Mouse (Mus musculus) embryonic facial prominence, embryonic 15.5 days (tissue): Measurements from ENCODE around the gene Cbx5. TPM values are rescaled to one million over a fixed set of nuclear protein-coding genes. Genes with fewer than 3 reads are reported as not detected.

ENCODE experiments used
- ATAC-seq: fragments of 200-750 bp; cut with Nextera tagmentation; 2 replicates; pipeline ENCODE4 v1.8.0; 2017; ENCODE audit warnings: low read depth, moderate TSS enrichment; ENCODE audit not compliant: insufficient number of reproducible peaks, low FRiP score, low TSS enrichment
- H3K27ac ChIP-seq: fragments of 300-500 bp; sonication (generic); replicated peaks from 2 replicates; pipeline ENCODE4 v1.5.1; 2015; ENCODE audit warnings: mild to moderate bottlenecking, inconsistent platforms
- H3K27me3 ChIP-seq: fragments of 300-500 bp; sonication (generic); 2 replicates; pipeline ENCODE4 v1.6.1; 2015; ENCODE audit warnings: inconsistent platforms
- H3K36me3 ChIP-seq: fragments of 300-500 bp; sonication (generic); 2 replicates; pipeline ENCODE4 v1.6.1; 2015; ENCODE audit warnings: mild to moderate bottlenecking, inconsistent platforms
- H3K4me1 ChIP-seq: fragments of 300-500 bp; sonication (generic); 2 replicates; pipeline ENCODE4 v1.6.1; 2015; ENCODE audit warnings: inconsistent platforms
- H3K4me2 ChIP-seq: fragments of 300-500 bp; sonication (generic); replicated peaks from 2 replicates; pipeline ENCODE4 v1.6.1; 2015; ENCODE audit warnings: mild to moderate bottlenecking, inconsistent platforms
- H3K4me3 ChIP-seq: fragments of 300-500 bp; sonication (generic); replicated peaks from 2 replicates; pipeline ENCODE4 v1.5.1; 2015; ENCODE audit warnings: mild to moderate bottlenecking, inconsistent platforms
- H3K9ac ChIP-seq: fragments of 300-500 bp; sonication (generic); 2 replicates; pipeline ENCODE4 v1.6.1; 2015; ENCODE audit warnings: inconsistent platforms
- H3K9me3 ChIP-seq: fragments of 300-500 bp; sonication (generic); replicated peaks from 2 replicates; pipeline ENCODE4 v1.6.1; 2016; ENCODE audit warnings: inconsistent platforms
- WGBS: fragments of 180-500 bp; shearing (Covaris S2); methylation state at CpG from one replicate; pipeline ENCODE4 v1.1.7; 2015; 5-methylcytosine and 5-hydroxymethylcytosine counted together
- polyA plus RNA-seq: library from polyadenylated mRNA; unstranded; fragments of >200 nt; fragmentation: Nextera tagmentation; extraction: Ambion mirVana; gene quantifications from 2 replicates; pipeline ENCODE4 v1.2.1, GENCODE M21; 2015

Gene Cbx5
- polyA plus RNA-seq, 1 experiment from 2014 or later = 84.3 TPM

DNA sequence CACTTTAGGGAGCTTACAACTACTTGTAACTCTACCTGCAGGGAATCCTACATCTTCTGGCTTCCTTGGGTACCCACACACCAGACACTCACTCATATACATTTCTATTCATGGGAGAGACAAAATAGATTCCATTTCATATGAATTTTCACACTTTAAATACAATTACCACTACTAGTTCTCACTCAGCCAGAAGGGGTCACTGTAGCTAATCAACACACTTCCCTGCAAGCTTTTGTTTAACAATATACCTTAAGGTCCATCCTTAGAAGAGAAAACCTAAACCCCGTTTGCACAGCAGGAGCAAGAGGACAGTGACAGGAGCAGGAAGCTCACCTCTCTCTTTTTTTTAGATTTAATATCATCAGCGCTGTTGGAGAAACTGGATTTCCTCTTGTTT lies 34.5 kb downstream of the Cbx5 start:
- Histone ChIP-seq H3K27me3 (no peaks in the 10 kb centered on the region), H3K9me3 (no peaks in the 10 kb centered on the region), H3K9ac (no peak overlapping the region), H3K36me3 (peaks cover 49% of the 10 kb centered on the region), H3K4me3 (no peak overlapping the region), H3K4me1 (peaks cover 5% of the 10 kb centered on the region; the same call in 1 of the 2 replicates), H3K4me2 (no peak overlapping the region), H3K27ac (no peak overlapping the region)
- 61% methylated on average over 2 of the region's 2 CpGs for WGBS
- ATAC-seq = no peak

DNA sequence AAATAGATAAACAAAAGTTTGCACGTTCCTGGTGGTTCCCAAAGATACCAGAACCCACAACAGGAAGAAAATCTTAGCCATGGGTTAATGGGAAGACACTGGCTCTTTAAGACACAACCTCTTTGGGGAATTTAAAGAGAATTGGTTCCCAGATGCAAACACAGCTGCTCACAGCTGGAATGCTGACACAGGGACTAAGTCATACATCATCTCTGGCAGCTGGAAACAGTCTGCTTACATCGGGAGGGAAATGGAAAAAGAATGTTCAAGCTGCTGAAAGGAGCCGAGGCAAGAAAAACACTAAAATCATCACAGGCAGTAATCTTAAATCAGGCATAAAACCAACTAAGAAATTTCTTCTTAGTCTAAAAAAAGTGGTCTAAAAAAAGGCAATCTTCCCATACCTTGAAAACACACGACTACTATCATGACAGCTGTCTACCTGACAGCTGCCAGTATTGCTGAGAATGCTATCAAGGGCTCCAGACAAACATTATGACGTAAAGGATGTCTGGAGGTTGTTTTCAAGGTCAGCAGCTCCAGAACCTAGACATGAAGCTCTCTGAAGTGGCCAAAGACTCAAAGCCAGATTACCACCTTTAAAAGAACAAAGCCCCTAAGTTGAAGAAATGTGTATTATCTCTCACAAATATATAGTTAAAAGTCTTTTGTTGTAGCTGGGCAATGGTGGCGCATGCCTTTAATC lies 37.4 kb downstream of the Cbx5 start:
- Histone ChIP-seq H3K36me3 (peaks cover 59% of the 10 kb centered on the region), H3K9ac (no peak overlapping the region), H3K27me3 (no peaks in the 10 kb centered on the region), H3K27ac (peak overlapping the region; percentile 65; the same call in 1 of the 2 replicates), H3K4me2 (no peak overlapping the region), H3K9me3 (no peaks in the 10 kb centered on the region), H3K4me3 (no peak overlapping the region), H3K4me1 (peaks cover 5% of the 10 kb centered on the region; the same call in 1 of the 2 replicates)
- peak; percentile 65; the same call in 1 of the 2 replicates for ATAC-seq
- 41% methylated on average over 6 of the region's 6 CpGs for WGBS

DNA sequence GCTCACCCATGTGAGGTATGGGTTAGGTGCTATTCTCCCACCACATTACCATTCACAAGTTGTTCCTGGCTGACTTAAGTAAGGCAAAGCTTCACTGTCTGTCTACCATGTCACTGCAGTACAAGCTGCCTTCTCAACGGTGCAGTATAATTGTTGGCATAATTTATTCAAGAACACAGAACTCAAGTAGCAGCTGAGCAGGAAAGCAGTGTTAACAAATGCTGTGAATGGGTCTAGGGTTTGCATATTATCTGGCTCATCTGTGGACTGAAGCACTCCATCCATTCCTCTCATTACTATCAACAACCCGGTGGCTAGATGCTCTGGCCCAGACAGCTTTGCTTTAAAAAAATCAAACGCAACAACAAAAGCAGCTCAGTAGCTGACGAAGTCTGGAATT lies 41.8 kb downstream of the Cbx5 start:
- Histone ChIP-seq H3K9me3 (no peaks in the 10 kb centered on the region), H3K4me3 (no peak overlapping the region), H3K4me2 (no peak overlapping the region), H3K9ac (no peak overlapping the region), H3K27ac (no peak overlapping the region), H3K36me3 (peaks cover 63% of the 10 kb centered on the region), H3K4me1 (peaks cover 5% of the 10 kb centered on the region; the same call in 1 of the 2 replicates), H3K27me3 (no peaks in the 10 kb centered on the region)
- ATAC-seq = no peak
- WGBS = 80% methylated on average over 4 of the region's 4 CpGs

DNA sequence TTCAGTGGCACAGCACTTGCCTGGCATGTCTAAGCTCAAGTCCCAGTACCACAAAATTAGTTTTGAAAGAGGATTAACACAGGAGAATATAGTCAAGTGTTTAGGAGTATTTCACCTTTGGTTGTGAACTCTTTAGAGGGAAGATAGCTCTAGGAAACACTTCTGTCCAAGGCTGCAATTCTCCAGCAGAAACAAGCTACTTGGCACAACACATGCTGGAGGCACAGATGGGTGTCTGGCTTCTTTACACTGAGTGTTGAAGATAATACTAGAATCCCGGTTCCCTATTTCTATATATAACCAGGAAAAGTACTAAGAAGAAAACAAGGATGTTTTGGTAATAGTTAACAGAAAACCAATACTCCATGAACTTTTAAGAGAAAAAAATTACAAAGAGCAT lies 42.8 kb downstream of the Cbx5 start:
- Histone ChIP-seq H3K4me2 (no peak overlapping the region), H3K4me1 (no peaks in the 10 kb centered on the region), H3K9me3 (no peaks in the 10 kb centered on the region), H3K4me3 (no peak overlapping the region), H3K27ac (no peak overlapping the region), H3K27me3 (no peaks in the 10 kb centered on the region), H3K36me3 (peaks cover 70% of the 10 kb centered on the region), H3K9ac (no peak overlapping the region)
- WGBS = 66% methylated on average over 1 of the region's 1 CpGs
- ATAC-seq = no peak

DNA sequence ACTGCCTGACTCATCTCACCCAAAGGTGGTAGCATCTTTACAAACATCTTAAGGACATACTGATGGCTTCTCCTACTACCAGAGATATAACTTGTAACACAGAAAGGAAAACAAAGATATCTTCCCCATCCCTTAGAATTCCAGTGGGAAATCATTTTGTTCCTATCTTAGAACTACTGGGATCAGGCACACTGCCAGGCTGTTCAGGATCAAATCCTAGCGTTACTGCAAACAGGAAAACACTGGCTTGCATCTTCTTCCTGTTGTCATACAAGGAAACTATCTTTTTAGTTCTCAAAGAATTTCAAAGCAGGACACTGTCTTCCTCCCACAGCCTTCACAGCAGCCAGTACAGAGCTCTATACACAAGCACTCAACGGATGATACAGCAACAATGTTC lies 46.0 kb downstream of the Cbx5 start:
- Histone ChIP-seq H3K4me1 (no peaks in the 10 kb centered on the region), H3K9me3 (no peaks in the 10 kb centered on the region), H3K36me3 (peaks cover 57% of the 10 kb centered on the region), H3K9ac (no peak overlapping the region), H3K27me3 (no peaks in the 10 kb centered on the region), H3K4me3 (no peak overlapping the region), H3K4me2 (no peak overlapping the region), H3K27ac (no peak overlapping the region)
- ATAC-seq = no peak
- WGBS = 83% methylated on average over 2 of the region's 2 CpGs

DNA sequence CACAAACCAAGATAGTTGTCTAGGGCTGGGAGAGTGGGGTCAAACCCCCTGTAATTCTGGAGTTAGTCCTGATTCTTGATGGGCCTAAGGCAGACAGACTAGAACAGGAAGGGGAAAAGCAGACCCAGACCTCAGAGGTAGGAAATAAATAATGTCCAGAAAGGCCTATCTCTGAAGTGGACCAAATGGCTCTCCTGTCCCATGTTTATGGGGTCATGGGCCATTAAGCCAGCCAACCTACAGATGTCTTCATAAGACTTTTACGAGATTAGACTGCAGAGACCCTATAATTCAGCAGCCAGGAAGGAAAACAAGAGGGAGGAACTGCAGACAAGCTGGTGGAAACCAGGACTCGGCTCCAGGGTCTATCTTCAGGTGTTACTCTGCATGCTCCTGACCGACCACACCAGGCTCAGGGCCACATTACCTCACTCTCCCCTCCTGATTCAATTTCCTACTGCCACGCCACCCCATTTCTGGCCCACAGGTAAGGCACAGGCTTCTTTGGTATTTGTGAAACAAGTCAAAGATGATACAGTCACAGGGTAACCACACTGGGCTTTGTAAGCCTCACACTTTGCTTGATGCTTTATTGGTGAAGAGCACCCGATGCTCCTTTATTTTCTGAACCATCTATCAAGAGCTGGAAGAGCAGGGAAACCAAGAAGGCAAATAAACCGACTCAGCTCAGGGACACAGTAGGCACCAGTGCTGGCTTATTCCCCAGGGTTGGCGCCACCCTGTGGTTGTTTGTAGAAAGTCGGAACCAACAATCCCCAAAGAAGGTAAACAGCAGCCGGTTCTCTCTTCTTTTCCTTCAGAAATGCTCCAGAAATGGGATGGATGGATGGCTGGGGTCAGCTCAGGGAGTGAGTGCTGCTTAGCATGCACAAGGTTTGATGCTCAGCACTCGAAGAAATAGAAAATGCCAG lies 48.8 kb downstream of the Cbx5 start:
- H3K9ac ChIP-seq = no peak overlapping the region
- H3K4me1 ChIP-seq = 0 out of 2 replicates have a peak, but pooled peaks cover 3% of the 10 kb centered on the region
- H3K4me3 ChIP-seq = no peak overlapping the region
- H3K9me3 ChIP-seq = no peaks in the 10 kb centered on the region
- no peaks in the 10 kb centered on the region for H3K27me3 ChIP-seq
- 64% methylated on average over 10 of the region's 10 CpGs for WGBS
- no peak for ATAC-seq
- H3K36me3 ChIP-seq = peaks cover 37% of the 10 kb centered on the region
- H3K4me2 ChIP-seq = no peak overlapping the region
- H3K27ac ChIP-seq = no peak overlapping the region

DNA sequence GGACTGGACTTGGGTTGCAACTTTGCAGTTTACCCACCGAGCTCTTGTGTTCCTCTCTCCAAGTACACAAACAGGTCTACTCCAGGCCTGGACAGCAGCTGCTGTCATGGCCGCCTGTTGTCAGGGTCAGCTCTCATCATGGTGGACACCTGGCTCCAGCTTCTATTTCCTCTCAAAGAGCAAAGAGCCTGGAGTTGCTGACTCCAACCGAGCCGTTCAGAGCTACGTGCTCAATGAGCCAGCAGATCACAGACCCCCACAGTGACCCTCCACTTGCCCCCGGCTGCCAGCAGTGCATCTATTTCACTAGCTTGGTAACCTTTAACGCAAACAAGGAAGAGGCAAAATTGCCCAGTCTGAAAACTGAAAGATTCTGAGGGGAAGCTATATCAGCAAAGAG lies 49.5 kb downstream of the Cbx5 start:
- Histone ChIP-seq H3K9ac (no peak overlapping the region), H3K4me1 (0 out of 2 replicates have a peak, but pooled peaks cover 4% of the 10 kb centered on the region), H3K27me3 (no peaks in the 10 kb centered on the region), H3K27ac (no peak overlapping the region), H3K9me3 (no peaks in the 10 kb centered on the region), H3K4me3 (no peak overlapping the region), H3K36me3 (peaks cover 29% of the 10 kb centered on the region), H3K4me2 (no peak overlapping the region)
- WGBS = 81% methylated on average over 7 of the region's 7 CpGs
- ATAC-seq = no peak

DNA sequence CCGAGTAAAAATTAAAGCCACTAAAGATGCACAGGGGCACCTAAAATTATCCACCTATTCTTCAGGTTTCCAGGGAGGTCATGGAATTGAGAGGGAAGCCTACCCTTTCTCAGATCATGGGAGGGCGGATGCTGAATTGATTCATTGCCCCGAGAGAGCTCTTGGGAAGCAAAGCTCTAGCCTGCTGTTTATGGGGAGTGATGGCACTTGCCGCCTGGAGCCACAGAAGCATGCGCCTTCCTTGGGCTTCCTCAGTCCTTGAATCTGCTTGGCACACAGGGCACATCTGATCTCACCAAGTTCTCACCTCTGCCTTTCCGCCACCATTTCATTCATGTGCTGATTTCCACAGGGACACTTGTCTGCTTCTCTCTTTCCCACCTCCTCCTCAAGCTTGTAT lies 51.8 kb downstream of the Cbx5 start:
- peaks cover 17% of the 10 kb centered on the region for H3K4me1 ChIP-seq
- no peak overlapping the region for H3K4me3 ChIP-seq
- H3K36me3 ChIP-seq = peaks cover 17% of the 10 kb centered on the region
- H3K27me3 ChIP-seq = peaks cover 13% of the 10 kb centered on the region
- H3K9me3 ChIP-seq = no peaks in the 10 kb centered on the region
- 80% methylated on average over 6 of the region's 6 CpGs for WGBS
- no peak for ATAC-seq
- no peak overlapping the region for H3K4me2 ChIP-seq
- H3K9ac ChIP-seq = no peak overlapping the region
- H3K27ac ChIP-seq = no peak overlapping the region

DNA sequence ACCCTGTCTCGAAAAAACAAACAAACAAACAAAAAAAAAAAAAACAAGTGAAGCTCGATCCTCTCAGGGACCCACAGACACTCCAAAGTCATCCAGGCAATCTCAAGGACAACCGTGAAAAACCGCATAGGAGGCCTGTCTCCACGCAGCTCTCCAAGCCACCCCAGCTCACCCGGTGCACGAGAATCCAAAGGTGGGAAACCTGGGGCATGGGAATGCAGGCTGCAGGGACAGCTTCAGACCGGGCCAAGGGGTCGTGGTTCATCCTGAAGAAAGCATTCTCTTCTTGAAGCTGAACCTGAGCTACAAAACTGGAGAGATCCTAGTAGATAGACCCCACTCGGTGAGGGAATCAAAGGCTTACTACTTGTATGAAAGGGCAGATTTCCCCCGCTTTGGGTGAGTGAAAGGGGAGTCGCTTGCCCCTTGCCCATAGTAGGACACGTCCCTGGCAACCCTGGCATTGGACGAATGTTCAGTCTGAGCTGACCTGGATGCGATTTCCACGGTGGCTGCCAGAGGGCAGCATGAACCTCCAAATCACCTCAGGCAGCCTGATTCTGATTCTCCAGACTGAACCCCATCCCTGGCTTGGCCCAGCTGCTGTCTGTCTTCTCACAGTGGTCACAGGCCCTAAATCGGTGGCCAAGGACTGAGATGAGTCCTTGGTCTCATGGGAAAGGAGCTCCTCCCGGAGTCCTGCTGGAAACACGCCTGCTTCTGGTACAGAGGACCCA lies 54.0 kb downstream of the Cbx5 start:
- ATAC-seq = no peak
- H3K27me3 ChIP-seq = peaks cover 27% of the 10 kb centered on the region
- H3K27ac ChIP-seq = no peak overlapping the region
- H3K4me3 ChIP-seq = no peak overlapping the region
- H3K36me3 ChIP-seq = peaks cover 2% of the 10 kb centered on the region
- no peaks in the 10 kb centered on the region for H3K9me3 ChIP-seq
- H3K4me1 ChIP-seq = peaks cover 25% of the 10 kb centered on the region
- 46% methylated on average over 19 of the region's 19 CpGs for WGBS
- no peak overlapping the region for H3K4me2 ChIP-seq
- no peak overlapping the region for H3K9ac ChIP-seq

DNA sequence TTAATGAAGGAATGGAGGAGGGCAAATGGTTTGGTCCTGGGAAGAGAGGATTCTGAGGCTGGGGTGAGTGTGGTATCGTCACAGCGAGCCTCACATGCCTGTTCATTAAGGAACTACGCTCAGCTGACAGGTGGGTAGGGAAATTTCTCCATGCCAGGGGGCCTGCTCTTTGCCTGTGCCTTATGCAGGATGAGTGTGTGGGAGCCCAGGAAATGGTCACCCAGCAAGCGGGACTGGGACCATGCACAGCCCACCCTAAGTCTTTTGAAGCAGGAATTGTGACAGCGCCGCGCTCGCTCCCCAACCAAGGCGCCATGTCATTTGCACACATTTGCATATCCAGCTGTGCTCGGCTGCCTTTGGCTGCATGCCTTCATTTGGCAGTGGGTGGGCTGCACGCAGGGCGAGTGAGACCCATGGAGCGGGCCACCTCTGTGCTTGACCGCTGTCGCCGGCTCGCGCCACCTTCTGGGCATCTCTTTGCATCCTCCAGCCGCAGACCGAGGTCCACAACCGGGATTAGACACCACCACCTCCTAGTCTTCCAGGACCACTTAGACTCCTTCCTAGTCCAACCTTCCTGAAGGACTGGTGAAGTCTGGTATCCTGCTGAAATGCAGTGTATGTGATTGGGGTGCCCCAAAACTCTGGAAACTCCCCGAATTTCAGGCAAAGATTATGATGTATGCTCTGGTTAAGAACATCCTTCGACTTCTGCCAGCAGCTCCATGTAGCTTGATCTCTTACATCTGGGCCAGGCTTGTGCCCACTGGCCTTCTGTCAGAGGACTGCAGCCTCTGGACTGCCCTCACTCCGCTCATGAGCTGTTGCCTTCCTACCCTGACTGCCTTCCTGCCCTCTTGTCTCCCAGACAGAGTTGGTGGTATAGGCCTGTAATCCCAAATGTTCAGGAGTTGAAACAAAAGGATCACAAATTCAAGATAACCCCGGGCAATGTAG lies 55.7 kb downstream of the Cbx5 start:
- Histone ChIP-seq H3K27ac (no peak overlapping the region), H3K27me3 (peaks cover 44% of the 10 kb centered on the region), H3K4me3 (peak overlapping the region; percentile 40), H3K4me2 (peak overlapping the region; percentile 76), H3K9ac (no peak overlapping the region), H3K9me3 (no peaks in the 10 kb centered on the region), H3K4me1 (peaks cover 25% of the 10 kb centered on the region), H3K36me3 (no peaks in the 10 kb centered on the region)
- peak; percentile 20; the same call in 1 of the 2 replicates for ATAC-seq
- WGBS = 11% methylated on average over 25 of the region's 25 CpGs
